Mouse (Mus musculus) liver, postnatal 0 days (tissue): ENCODE measurements around the gene Samd15. TPM values are rescaled to one million over a fixed set of nuclear protein-coding genes. Genes with fewer than 3 reads are reported as not detected.
"Not testable (repeated sequence)": the region's sequence is repeated elsewhere in the genome, so short reads cannot be mapped to it uniquely, and the experiment has no call there.

ENCODE experiments used
- ATAC-seq: fragments of 200-750 bp; cut with Nextera tagmentation; 2 replicates; pipeline ENCODE4 v1.8.0; 2017; ENCODE audit warnings: mild to moderate bottlenecking, moderate library complexity
- DNase-seq: peaks from one replicate; pipeline ENCODE4 v3.0.0-alpha.2; 2016
- H3K27ac ChIP-seq: fragments of 300-500 bp; sonication (generic); 2 replicates; pipeline ENCODE4 v1.5.1; 2014; ENCODE audit warnings: antibody characterized with exemption, moderate library complexity, mild to moderate bottlenecking, low read depth
- H3K27me3 ChIP-seq: fragments of 300-500 bp; sonication (generic); 2 replicates; pipeline ENCODE4 v1.6.1; 2014; ENCODE audit warnings: low read length, control low read depth, mixed read lengths; ENCODE audit not compliant: insufficient read depth
- H3K36me3 ChIP-seq: fragments of 300-500 bp; sonication (generic); replicated peaks from 2 replicates; pipeline ENCODE4 v1.6.1; 2014; ENCODE audit warnings: mild to moderate bottlenecking, control low read depth, low read length, moderate library complexity, mixed read lengths; ENCODE audit not compliant: insufficient read depth
- H3K4me1 ChIP-seq: fragments of 300-500 bp; sonication (generic); 2 replicates; pipeline ENCODE4 v1.6.1; 2014; ENCODE audit warnings: antibody characterized with exemption, mild to moderate bottlenecking, control low read depth; ENCODE audit not compliant: insufficient read depth
- H3K4me2 ChIP-seq: fragments of 300-500 bp; sonication (generic); 2 replicates; pipeline ENCODE4 v1.6.1; 2014; ENCODE audit warnings: low read depth, mild to moderate bottlenecking, low read length, moderate library complexity, mixed read lengths
- H3K4me3 ChIP-seq: fragments of 300-500 bp; sonication (generic); 2 replicates; pipeline ENCODE4 v1.5.1; 2014; ENCODE audit warnings: low read depth, low read length
- H3K9ac ChIP-seq: fragments of 300-500 bp; sonication (generic); replicated peaks from 2 replicates; pipeline ENCODE4 v1.6.1; 2014; ENCODE audit warnings: mild to moderate bottlenecking, moderate library complexity
- H3K9me3 ChIP-seq: fragments of 300-500 bp; sonication (generic); 2 replicates; pipeline ENCODE4 v1.6.1; 2016; ENCODE audit warnings: mild to moderate bottlenecking, control low read depth, low read length, mixed read lengths
- CTCF ChIP-seq: sonication (generic); IDR thresholded peaks from 2 replicates; pipeline ENCODE4 v1.5.1; 2016; ENCODE audit warnings: antibody characterized with exemption, low read depth
- EP300 ChIP-seq: IDR thresholded peaks from 2 replicates; pipeline ENCODE4 v1.6.1; 2016; ENCODE audit warnings: antibody characterized with exemption, low read depth, mild to moderate bottlenecking
- WGBS: fragments of 180-500 bp; shearing (Covaris S2); extraction: QIAGEN DNeasy Blood & Tissue Kit; methylation state at CpG from one replicate; pipeline ENCODE4 v1.1.7; 2014; ENCODE audit not compliant: insufficient replicate concordance; 5-methylcytosine and 5-hydroxymethylcytosine counted together
- polyA plus RNA-seq: library from polyadenylated mRNA; unstranded; fragments of >200 nt; fragmentation: Nextera tagmentation; extraction: Ambion mirVana; gene quantifications from 2 replicates; pipeline ENCODE4 v1.2.1, GENCODE M21; 2015

Samd15 gene
- polyA plus RNA-seq, 1 experiment from 2014 or later = 2.8 TPM

- Histone ChIP-seq H3K4me3 (peak within 1 kb of the TSS; percentile 87), H3K4me2 (peak within 1 kb of the TSS; percentile 97), H3K9me3 (no peaks in the 10 kb centered on the region), H3K27ac (0 out of 2 replicates have a peak within 1 kb of the TSS, but pooled peaks have one; percentile 34), H3K4me1 (peaks cover 3% of the 10 kb centered on the region; the same call in 1 of the 2 replicates), H3K9ac (peak within 1 kb of the TSS; percentile 83), H3K36me3 (no peaks in the 10 kb centered on the region), H3K27me3 (0 out of 2 replicates have a peak, but pooled peaks cover 4% of the 10 kb centered on the region)
- WGBS = under 1% methylated on average over 64 of the region's 70 CpGs
- ATAC-seq (peak; percentile 93), DNase-seq (peak; percentile 76)
- TF ChIP-seq CTCF (no peak), EP300 (no peak)
These were observed 557 bp downstream of the Samd15 start, which contains the start of gene Tmed8 for GRCm38 (mm10) chr12:87199973-87200586. TSS of gene Tmed8 (minus strand) at chr12:87200454.

DNA sequence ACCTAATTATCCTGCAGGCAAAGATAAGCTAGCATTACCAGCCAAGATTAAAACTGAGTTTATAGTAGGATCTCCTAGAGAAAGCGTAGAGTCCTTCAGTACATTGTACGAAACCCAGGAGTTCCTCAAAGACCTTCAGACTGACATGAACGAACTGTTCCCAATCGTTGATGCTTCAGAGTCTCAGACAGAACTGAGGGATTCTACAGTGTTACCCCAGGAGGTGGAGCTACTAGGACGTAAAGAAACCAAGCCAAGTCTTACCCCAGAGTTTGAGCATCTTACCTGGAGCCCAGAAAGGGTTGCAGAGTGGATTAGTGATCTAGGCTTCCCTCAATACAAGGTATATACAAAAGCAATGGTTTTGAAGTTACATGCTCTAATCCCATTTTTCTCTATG lies 2.2 kb downstream of the Samd15 start:
- Histone ChIP-seq H3K4me3 (no peak overlapping the region), H3K9me3 (no peaks in the 10 kb centered on the region), H3K4me2 (no peak overlapping the region), H3K9ac (no peak overlapping the region), H3K4me1 (peaks cover 3% of the 10 kb centered on the region; the same call in 1 of the 2 replicates), H3K36me3 (no peaks in the 10 kb centered on the region), H3K27ac (no peak overlapping the region), H3K27me3 (0 out of 2 replicates have a peak, but pooled peaks cover 4% of the 10 kb centered on the region)
- TF ChIP-seq EP300 (no peak), CTCF (0 out of 2 replicates have a peak, but pooled peaks have one; percentile 5)
- no peak for DNase-seq
- ATAC-seq = no peak
- 48% methylated on average over 5 of the region's 5 CpGs for WGBS

GRCm38 (mm10) chr12:87205789-87206188 lies 6.3 kb downstream of the Samd15 start:
- not testable (repeated sequence) for H3K9ac ChIP-seq, H3K36me3 ChIP-seq, H3K27ac ChIP-seq, H3K27me3 ChIP-seq, H3K4me1 ChIP-seq, H3K4me3 ChIP-seq, H3K4me2 ChIP-seq, H3K9me3 ChIP-seq, DNase-seq, ATAC-seq
- WGBS = 86% methylated on average over 5 of the region's 5 CpGs

DNA sequence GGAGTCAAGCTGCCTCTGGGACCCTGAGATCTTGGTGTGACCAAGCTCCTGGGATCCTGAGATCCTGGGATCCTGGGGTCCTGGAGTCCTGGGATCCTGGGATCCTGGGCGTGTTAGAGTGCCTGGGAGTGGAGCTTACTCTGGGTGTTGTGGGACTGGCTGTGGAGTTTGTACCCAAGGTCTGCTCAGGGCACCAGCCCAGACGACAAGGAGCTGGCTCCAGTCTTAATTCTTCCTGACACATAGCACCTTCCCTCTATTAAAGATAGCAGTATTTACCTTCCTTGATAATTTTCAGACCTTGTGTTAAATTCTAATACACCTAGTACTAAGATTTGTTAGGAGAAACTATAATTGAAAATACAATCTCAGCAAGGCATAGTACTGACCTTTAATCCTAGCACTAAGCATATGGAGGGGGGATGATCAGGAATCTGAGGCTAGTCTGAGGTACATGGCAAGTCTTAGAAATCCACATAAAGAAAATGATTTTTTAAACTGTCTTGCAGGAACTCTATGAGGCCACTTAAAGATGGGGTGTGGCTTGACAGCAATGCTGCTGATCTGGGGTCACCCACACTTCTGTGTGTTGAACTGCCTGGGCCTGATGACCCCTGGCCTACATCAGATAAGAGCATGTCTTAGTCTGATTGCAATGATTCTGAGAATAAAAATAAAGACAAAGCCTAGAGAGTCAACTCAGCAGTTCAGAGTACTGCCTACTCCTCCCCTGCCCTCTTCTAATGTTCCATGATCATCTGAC lies 13.5 kb downstream of the Samd15 start:
- ATAC-seq (no peak), DNase-seq (no peak)
- no peak overlapping the region for H3K4me3 ChIP-seq
- H3K27me3 ChIP-seq = no peaks in the 10 kb centered on the region
- WGBS = 43% methylated on average over 2 of the region's 2 CpGs
- no peaks in the 10 kb centered on the region for H3K36me3 ChIP-seq
- no peaks in the 10 kb centered on the region for H3K4me1 ChIP-seq
- H3K27ac ChIP-seq = no peak overlapping the region
- no peak overlapping the region for H3K9ac ChIP-seq
- no peaks in the 10 kb centered on the region for H3K9me3 ChIP-seq
- TF ChIP-seq CTCF (no peak), EP300 (no peak)
- H3K4me2 ChIP-seq = no peak overlapping the region

DNA sequence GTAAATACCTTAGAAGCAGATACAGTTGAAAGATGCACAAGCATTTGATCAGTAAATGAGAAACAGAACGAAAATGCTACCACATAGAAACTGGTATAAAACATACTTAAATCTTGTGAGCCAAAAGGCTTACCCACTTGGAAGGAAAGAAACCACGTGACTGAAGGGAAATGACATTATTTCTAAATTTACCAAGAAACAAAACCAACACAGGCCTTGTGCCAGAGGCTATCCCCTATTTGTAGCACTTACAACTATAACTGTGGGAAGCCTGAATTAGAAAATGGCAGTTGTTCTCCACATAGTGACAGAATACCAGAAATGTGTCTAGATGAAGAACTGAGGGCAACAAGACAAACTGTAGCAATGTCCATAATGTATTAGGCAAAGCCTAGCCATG lies 16.5 kb downstream of the Samd15 start:
- Histone ChIP-seq H3K9ac (no peak overlapping the region), H3K4me2 (no peak overlapping the region), H3K4me1 (no peaks in the 10 kb centered on the region), H3K27ac (no peak overlapping the region), H3K4me3 (no peak overlapping the region), H3K36me3 (no peaks in the 10 kb centered on the region), H3K27me3 (no peaks in the 10 kb centered on the region), H3K9me3 (no peaks in the 10 kb centered on the region)
- DNase-seq (no peak), ATAC-seq (no peak)
- WGBS = 58% methylated on average over 2 of the region's 2 CpGs
- TF ChIP-seq CTCF (no peak), EP300 (no peak)

- Histone ChIP-seq H3K27ac (no peak overlapping the region), H3K4me3 (no peak overlapping the region), H3K9me3 (no peaks in the 10 kb centered on the region), H3K4me1 (no peaks in the 10 kb centered on the region), H3K36me3 (no peaks in the 10 kb centered on the region), H3K4me2 (no peak overlapping the region), H3K27me3 (no peaks in the 10 kb centered on the region), H3K9ac (no peak overlapping the region)
- TF ChIP-seq EP300 (no peak), CTCF (no peak)
- DNase-seq (no peak), ATAC-seq (no peak)
These were observed 18.1 kb downstream of the Samd15 start for GRCm38 (mm10) chr12:87217596-87217995.
